Mouse (Mus musculus): ENCODE measurements around the gene Wdr93. TPM values are rescaled to one million over a fixed set of nuclear protein-coding genes. Genes with fewer than 3 reads are reported as not detected.

The Wdr93 gene
- polyA plus RNA-seq (2012; rRNA removed) = 0.10 and 0.34 TPM in 2 replicates

DNA sequence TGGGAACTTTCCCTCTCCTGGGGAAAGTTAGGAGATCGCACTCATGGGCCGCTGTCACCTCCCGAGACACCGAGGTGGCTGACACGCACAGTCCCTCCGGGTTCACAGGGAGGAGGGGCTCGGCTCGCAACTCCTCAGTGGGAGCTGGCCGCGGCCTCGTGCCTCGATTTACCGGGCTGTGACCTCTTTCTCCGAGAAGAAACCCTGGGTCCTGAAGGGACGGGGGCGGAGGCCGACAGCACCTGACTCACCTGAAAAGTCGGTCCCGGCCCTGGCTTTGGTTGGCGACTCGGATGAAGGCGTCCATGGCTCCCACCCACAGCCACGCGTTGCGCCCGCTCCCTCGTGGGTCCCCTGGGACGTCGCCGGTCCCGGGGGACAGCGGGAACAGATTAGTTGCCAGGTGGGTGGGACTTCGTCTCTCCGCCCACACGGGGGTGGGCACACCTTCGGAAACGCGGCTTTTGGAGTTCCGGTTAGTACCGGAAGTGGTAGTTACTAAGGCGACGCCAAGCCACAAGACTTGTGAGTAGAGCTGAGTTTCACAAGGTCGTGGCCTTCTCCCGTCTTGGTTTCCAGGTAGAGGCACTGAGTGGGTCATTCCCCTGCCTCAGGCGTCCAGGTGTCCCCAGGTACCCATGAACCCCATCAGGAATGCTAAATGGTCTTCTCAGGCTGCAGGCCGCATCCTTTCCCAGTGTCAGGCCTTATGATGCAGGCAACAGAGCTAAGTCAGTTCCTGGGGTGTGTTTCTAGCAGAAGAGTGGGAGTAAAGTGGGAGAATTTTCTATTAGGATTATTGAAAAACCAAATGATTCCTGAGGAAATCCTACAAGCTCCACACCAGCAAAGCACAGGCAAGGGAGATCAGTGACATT is at the start of gene Wdr93, which contains the start of gene Pex11a:
Gene Wdr93 (plus strand): TSS at position 505 of the 878 bp plus-strand sequence.
Gene Pex11a (minus strand): TSS at position 473 of the 878 bp plus-strand sequence.
- DNase-seq (ENCODE audit: extremely low spot score in 1 of 2, low spot score in 1 of 2) = peak; percentile 69 to 82

- no peak for DNase-seq (ENCODE audit: extremely low spot score in 1 of 2, low spot score in 1 of 2)
Observed at GRCm38 (mm10) chr7:79696495-79696894, 46.5 kb upstream of the Wdr93 start.

DNA sequence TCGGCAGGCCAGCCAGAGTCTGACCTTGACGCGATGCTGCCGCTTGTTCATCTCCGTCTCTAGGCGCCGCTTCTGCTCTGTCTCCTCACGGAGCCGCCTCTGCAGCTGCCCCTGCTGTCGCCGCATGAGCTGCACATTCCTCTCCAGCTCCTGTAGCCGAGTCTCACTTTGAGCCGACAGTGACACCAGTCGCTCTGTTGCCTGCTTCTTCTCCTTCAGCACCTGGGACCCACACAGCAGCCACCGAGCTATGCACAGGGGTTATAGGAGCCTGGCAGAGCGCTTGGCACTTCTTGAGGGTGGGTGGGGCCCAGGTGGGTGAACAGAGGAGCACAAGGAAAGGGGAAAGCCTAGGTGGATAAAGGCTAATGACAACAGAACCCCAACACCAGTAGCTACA is 40.2 kb upstream of the Wdr93 start:
- no peak for DNase-seq (ENCODE audit: extremely low spot score in 1 of 2, low spot score in 1 of 2)

GRCm38 (mm10) chr7:79705210-79705609 is 37.8 kb upstream of the Wdr93 start:
- no peak for DNase-seq (ENCODE audit: extremely low spot score in 1 of 2, low spot score in 1 of 2)

- DNase-seq (ENCODE audit: extremely low spot score in 1 of 2, low spot score in 1 of 2) = peak in 1 of 2 experiments; percentile 56
Observed at GRCm38 (mm10) chr7:79710130-79710607, 32.8 kb upstream of the Wdr93 start.

DNA sequence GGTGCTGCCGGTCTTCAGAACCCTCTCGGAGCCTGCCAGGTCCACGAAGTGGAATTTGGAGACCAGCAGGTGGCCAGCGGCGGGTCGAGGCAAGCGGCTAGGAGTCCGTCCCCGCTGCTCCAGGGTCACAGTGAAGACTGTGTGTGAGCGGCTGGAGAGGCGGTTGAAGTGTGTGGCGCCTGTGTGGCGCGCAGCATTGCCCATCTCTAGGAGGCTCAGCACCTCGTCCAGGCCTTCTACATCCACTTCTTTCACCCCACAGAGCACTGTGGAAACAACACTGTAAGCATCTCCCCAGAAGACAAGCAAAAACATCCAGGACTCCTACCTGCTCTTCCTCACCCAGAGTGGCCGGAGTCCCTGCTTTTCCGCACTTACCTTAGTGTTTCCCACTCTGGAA is 32.1 kb upstream of the Wdr93 start:
- DNase-seq (ENCODE audit: extremely low spot score in 1 of 2, low spot score in 1 of 2) = no peak

- peak in 1 of 2 experiments; percentile 41 for DNase-seq (ENCODE audit: extremely low spot score in 1 of 2, low spot score in 1 of 2)
Observed at GRCm38 (mm10) chr7:79715187-79715981, 27.6 kb upstream of the Wdr93 start, which contains the start of gene Kif7. Kif7 (minus strand) TSS chr7:79715720.

DNA sequence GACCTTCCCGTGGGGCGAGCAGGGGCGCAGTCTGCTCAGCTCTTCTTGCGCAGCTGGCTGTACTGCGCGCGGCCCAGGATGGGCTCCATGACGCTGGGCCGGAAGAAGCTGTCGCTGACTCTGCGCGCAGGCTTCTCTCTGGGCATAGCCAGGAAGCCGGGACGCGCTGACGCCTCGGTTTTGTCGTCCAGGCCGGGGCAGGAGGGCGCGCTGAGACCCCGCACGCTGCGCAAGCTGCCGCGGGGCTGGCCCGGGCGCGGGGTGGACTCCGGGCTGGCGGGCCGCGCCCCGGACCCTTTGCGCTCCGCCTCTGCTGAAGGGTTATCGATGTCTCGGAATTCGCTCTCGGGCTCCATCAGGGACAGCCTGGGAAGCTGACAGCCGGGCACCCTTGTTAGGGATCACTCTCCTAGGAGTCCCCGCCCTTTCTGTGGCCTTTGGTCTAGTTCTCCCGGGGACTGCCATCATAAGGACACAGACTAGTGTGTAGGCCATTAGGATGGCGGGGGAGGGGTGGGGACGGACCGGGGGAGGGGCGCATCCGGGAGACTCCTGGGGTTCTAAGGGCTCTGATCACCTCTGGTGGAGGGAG is 21.5 kb upstream of the Wdr93 start:
- DNase-seq (ENCODE audit: extremely low spot score in 1 of 2, low spot score in 1 of 2) = peak in 1 of 2 experiments; percentile 28

DNA sequence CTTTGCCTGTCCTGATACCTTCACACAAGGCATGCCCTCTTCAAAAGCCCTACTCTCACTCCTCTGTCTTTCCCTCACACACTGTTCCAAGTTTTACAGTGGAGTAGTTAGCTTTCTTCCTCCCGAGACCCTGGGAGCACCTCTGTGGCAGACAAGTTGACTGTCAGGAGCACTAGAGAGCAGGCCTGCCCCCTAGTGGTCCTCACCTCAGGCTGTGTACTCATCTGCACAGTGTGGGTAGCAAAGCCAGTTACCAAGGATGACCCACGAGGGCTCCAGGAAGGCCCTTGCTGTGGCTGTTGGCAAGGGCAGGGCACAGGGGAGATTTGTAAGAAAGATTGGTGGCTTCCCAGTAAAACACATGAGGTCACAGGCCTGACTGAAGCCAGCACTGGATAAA is 15.9 kb upstream of the Wdr93 start:
- peak in 1 of 2 experiments; percentile 67 for DNase-seq (ENCODE audit: extremely low spot score in 1 of 2, low spot score in 1 of 2)

DNA sequence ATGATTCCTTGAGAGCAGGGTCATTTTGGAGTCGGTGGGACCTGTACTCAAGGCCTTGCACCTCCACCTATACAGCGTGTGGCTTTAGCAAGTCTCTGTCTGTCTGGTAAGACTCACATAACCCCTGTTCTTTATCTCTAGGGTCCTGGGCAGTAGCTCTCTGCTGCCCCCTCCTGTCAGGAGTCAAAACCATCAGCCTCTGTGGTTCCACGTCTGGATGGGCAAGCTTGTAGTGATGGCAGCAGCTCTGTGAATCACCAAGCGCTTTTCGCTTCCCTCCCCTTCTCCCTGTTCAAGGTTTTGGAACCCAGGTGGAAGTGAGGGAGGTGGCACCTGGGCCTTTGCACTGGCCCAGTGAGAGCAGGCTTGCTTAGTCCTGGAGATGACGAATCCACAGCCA is 14.7 kb upstream of the Wdr93 start:
- DNase-seq (ENCODE audit: extremely low spot score in 1 of 2, low spot score in 1 of 2) = peak in 1 of 2 experiments; percentile 73

GRCm38 (mm10) chr7:79729169-79729568 is 13.8 kb upstream of the Wdr93 start:
- peak in 1 of 2 experiments; percentile 76 for DNase-seq (ENCODE audit: extremely low spot score in 1 of 2, low spot score in 1 of 2)

GRCm38 (mm10) chr7:79729743-79730370 is 13.1 kb upstream of the Wdr93 start:
- no peak for DNase-seq (ENCODE audit: extremely low spot score in 1 of 2, low spot score in 1 of 2)

DNA sequence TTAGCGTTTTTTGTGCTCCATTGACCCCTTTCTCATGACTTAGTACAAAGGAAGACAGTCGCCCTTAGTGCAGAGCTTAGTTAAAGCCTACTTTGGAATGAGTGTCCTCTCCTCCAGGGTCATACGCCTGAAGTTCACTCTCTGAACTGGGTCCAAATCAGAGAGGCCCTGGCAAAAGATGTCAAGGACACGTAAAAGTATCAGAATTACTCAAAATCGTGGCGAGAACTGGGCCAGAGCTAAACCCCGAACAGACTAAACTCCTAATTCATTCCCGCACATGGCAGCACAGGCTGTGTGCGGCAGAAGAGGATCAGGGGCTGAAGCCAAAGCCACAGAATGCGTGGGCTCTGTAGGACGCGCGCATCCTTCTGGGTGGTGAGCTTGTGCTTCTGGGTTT is 11.5 kb upstream of the Wdr93 start:
- no peak for DNase-seq (ENCODE audit: extremely low spot score in 1 of 2, low spot score in 1 of 2)

GRCm38 (mm10) chr7:79732622-79733021 is 10.3 kb upstream of the Wdr93 start, which contains the start of gene Plin1:
Plin1 (minus strand) TSS chr7:79732903.
- DNase-seq (ENCODE audit: extremely low spot score in 1 of 2, low spot score in 1 of 2) = no peak

GRCm38 (mm10) chr7:79734563-79734962 is 8.4 kb upstream of the Wdr93 start:
- no peak for DNase-seq (ENCODE audit: extremely low spot score in 1 of 2, low spot score in 1 of 2)

DNA sequence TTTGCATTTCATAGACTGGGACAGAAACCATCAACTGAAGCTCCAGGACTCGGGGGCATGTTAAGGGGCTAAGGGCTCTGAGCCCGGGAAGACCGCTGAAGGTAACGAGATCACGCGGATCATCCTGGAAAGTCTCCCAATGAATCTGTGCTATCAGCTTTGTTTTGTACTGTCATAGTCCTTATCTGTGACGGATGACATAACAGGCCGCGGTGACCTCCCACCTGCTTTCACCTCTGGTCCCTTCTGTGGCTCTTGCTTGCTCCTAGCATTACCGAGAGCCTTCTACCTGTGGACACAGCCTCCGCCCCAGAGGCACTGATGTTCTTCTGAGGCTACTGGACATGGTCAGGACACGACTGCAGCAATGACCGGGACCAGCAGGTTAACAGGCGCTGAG is 6.5 kb upstream of the Wdr93 start:
- no peak for DNase-seq (ENCODE audit: extremely low spot score in 1 of 2, low spot score in 1 of 2)

- no peak for DNase-seq (ENCODE audit: extremely low spot score in 1 of 2, low spot score in 1 of 2)
Observed at GRCm38 (mm10) chr7:79738913-79739312, 4.0 kb upstream of the Wdr93 start.

- no peak for DNase-seq (ENCODE audit: extremely low spot score in 1 of 2, low spot score in 1 of 2)
Observed at GRCm38 (mm10) chr7:79740279-79740678, 2.7 kb upstream of the Wdr93 start.

- no peak for DNase-seq (ENCODE audit: extremely low spot score in 1 of 2, low spot score in 1 of 2)
Observed at GRCm38 (mm10) chr7:79742277-79742658, 695 bp upstream of the Wdr93 start.

GRCm38 (mm10) chr7:79744051-79744450 is 1.1 kb downstream of the Wdr93 start:
- peak in 1 of 2 experiments; percentile 54 for DNase-seq (ENCODE audit: extremely low spot score in 1 of 2, low spot score in 1 of 2)
